In genomic region chr9:21525937-21526633, GRCm38 (mm10) we compare ENCODE assay signal across 8 mouse cellular contexts. TPM values are rescaled to one million over a fixed set of nuclear protein-coding genes. Genes with fewer than 3 reads are reported as not detected.
DNase-seq lines count a peak whose midpoint lies in the region; ATAC-seq and TF ChIP-seq lines count a peak whose summit lies in the region.

Gene AB124611, plus strand, starts transcription at chr9:21526176.

- WGBS in lung, postnatal 0 days: 40% methylated on average over 14 of the region's 14 CpGs
- 48% methylated on average over 14 of the region's 14 CpGs for WGBS in stomach, embryonic 16.5 days

- H3K9ac ChIP-seq in lung, postnatal 0 days (replicated peaks; ENCODE audit: low read depth): no peak within 1 kb of the TSS
- H3K9ac ChIP-seq in stomach, embryonic 16.5 days (ENCODE audit: low read length): peak within 1 kb of the TSS; percentile 8; the same call in 1 of the 2 replicates

- no peaks in the 10 kb centered on the region for H3K4me1 ChIP-seq in lung, postnatal 0 days (ENCODE audit: insufficient read depth, low read depth, low read length)
- H3K4me1 ChIP-seq in stomach, embryonic 16.5 days (ENCODE audit: control insufficient read depth, insufficient read depth, low read length): no peaks in the 10 kb centered on the region

- ATAC-seq in erythroid progenitor cell, adult 5-6 weeks (replicated peaks; ENCODE audit: low FRiP score, poor library complexity, severe bottlenecking): no peak
- peak; percentile 28 for ATAC-seq in lung, postnatal 0 days
- ATAC-seq in stomach, embryonic 16.5 days (ENCODE audit: insufficient read depth, low FRiP score): 0 out of 2 replicates have a peak, but pooled peaks have one; percentile 29

- no peaks in the 10 kb centered on the region for H3K36me3 ChIP-seq in lung, postnatal 0 days (ENCODE audit: insufficient read depth, low read length)
- H3K36me3 ChIP-seq in stomach, embryonic 16.5 days (ENCODE audit: control insufficient read depth, insufficient read depth, low read length): no peaks in the 10 kb centered on the region

- no peak for TF ChIP-seq CTCF in lung, postnatal 0 days (IDR thresholded peaks at IDR 0.05)

- no peak for TF ChIP-seq EP300 in lung, postnatal 0 days (IDR thresholded peaks at IDR 0.05)

- 0 out of 2 replicates have a peak within 1 kb of the TSS, but pooled peaks have one; percentile 1 for H3K4me2 ChIP-seq in lung, postnatal 0 days (replicated peaks; ENCODE audit: low read depth, low read length)
- H3K4me2 ChIP-seq in stomach, embryonic 16.5 days (ENCODE audit: low read depth, low read length): no peak within 1 kb of the TSS

- no peak within 1 kb of the TSS for H3K27ac ChIP-seq in lung, postnatal 0 days (ENCODE audit: low read length)
- peak within 1 kb of the TSS; percentile 2; the same call in 1 of the 2 replicates for H3K27ac ChIP-seq in stomach, embryonic 16.5 days (ENCODE audit: low read length)

- no peaks in the 10 kb centered on the region for H3K27me3 ChIP-seq in lung, postnatal 0 days (replicated peaks; ENCODE audit: insufficient read depth, low read length)
- no peaks in the 10 kb centered on the region for H3K27me3 ChIP-seq in stomach, embryonic 16.5 days (ENCODE audit: control insufficient read depth, insufficient read depth, low read length)

- peak; percentile 52 for DNase-seq in layer of hippocampus, adult 9-11 months
- DNase-seq in layer of hippocampus, postnatal 14 days (ENCODE audit: low spot score in 2 of 2): no peak
- DNase-seq in lung, postnatal 0 days (ENCODE audit: low spot score): peak; percentile 39
- no peak for DNase-seq in layer of hippocampus, adult 9-10 months (ENCODE audit: low spot score)
- DNase-seq in cerebellum, adult 11 months: no peak
- DNase-seq in neural tube, embryonic 10.5 days (ENCODE audit: extremely low spot score, low spot score): no peak

- H3K4me3 ChIP-seq in lung, postnatal 0 days (ENCODE audit: low read depth, low read length): no peak within 1 kb of the TSS
- H3K4me3 ChIP-seq in stomach, embryonic 16.5 days (replicated peaks; ENCODE audit: low read length): no peak within 1 kb of the TSS

- H3K9me3 ChIP-seq in lung, postnatal 0 days (ENCODE audit: low read length): no peaks in the 10 kb centered on the region
- H3K9me3 ChIP-seq in stomach, embryonic 16.5 days (replicated peaks; ENCODE audit: control insufficient read depth, low read length): no peaks in the 10 kb centered on the region

RNA-seq across cellular contexts. Expression of gene AB124611, which starts in this region (rescaled TPM):
- under 1 TPM; 0.51 to 0.64 TPM for total RNA-seq in layer of hippocampus, postnatal 14 days (2021)
- total RNA-seq in erythroid progenitor cell, adult 5-6 weeks (2015; ENCODE audit: low replicate concordance): 35.0 and 42.3 TPM in 2 replicates
- total RNA-seq in erythroid progenitor cell, adult 5-6 weeks (2017; ENCODE audit: low replicate concordance): 17.2 and 18.6 TPM in 2 replicates
- 5.2 and 5.5 TPM in 2 replicates for polyA plus RNA-seq in lung, postnatal 0 days (2015; fragmentation: Nextera tagmentation; extraction: Ambion mirVana)
- polyA plus RNA-seq in stomach, embryonic 16.5 days (2015; fragmentation: Nextera tagmentation; extraction: Ambion mirVana): 5.9 and 6.0 TPM in 2 replicates

Comparison
In these comparisons a context has a peak if more than half of its experiments do, and no peak if none do; other contexts are left out.
1. RNA of gene AB124611 (total RNA-seq): 17.2 to 42.3 TPM in erythroid progenitor cell, adult 5-6 weeks; 0.51 to 0.64 TPM in layer of hippocampus, postnatal 14 days; every median in the first group is over 10 times any median in the second.
2. DNase-seq: peak in layer of hippocampus, adult 9-11 months (single experiment) and lung, postnatal 0 days (single experiment); none in layer of hippocampus, postnatal 14 days (0 of 2), layer of hippocampus, adult 9-10 months (single experiment), cerebellum, adult 11 months (single experiment) and neural tube, embryonic 10.5 days (single experiment).